Mouse (Mus musculus) MEL (cell line): ENCODE data around the gene Ccnb2. TPM values are rescaled to one million over a fixed set of nuclear protein-coding genes. Genes with fewer than 3 reads are reported as not detected.

Source experiments
- DNase-seq: peaks from one replicate; pipeline ENCODE4 v3.0.0; 2011; ENCODE audit warnings: low read depth, low spot score
- H3K27ac ChIP-seq: 2 replicates; pipeline ENCODE4 v1.5.1; 2012; ENCODE audit warnings: low read depth, mild to moderate bottlenecking, control low read depth, low read length, moderate library complexity; ENCODE audit not compliant: control insufficient read depth
- H3K27me3 ChIP-seq, 2 experiments: fragments of 150-350 bp in 1 of 2; sonication (generic) in 1 of 2; 2 replicates each; pipeline ENCODE4 v1.6.1; 2012; ENCODE audit warnings: low read length in 2 of 2, mild to moderate bottlenecking in 2 of 2, improper control_type of control experiment in 1 of 2, moderate library complexity in 1 of 2; ENCODE audit not compliant: insufficient read depth in 2 of 2, control insufficient read depth in 1 of 2
- H3K36me3 ChIP-seq, 2 experiments: 2 replicates each; pipeline ENCODE4 v1.6.1; 2012 to 2014; ENCODE audit warnings: low read length in 2 of 2, improper control_type of control experiment in 1 of 2, inconsistent platforms in 1 of 2, mild to moderate bottlenecking in 1 of 2; ENCODE audit not compliant: insufficient read depth in 2 of 2, control insufficient read depth in 1 of 2
- H3K4me1 ChIP-seq, 2 experiments: fragments of 150-350 bp in 1 of 2; sonication (generic) in 1 of 2; 2 replicates each; pipeline ENCODE4 v1.6.1; 2012; ENCODE audit warnings: low read length in 2 of 2, improper control_type of control experiment in 1 of 2, mild to moderate bottlenecking in 1 of 2; ENCODE audit not compliant: insufficient read depth in 2 of 2, control insufficient read depth in 1 of 2
- H3K4me3 ChIP-seq, 2 experiments: fragments of 150-350 bp in 1 of 2; sonication (generic) in 1 of 2; 2 replicates each; pipeline ENCODE4 v1.5.1; 2012; ENCODE audit warnings: low read depth in 2 of 2, low read length in 2 of 2, mild to moderate bottlenecking in 2 of 2, moderate library complexity in 2 of 2, control low read depth in 1 of 2, improper control_type of control experiment in 1 of 2; ENCODE audit not compliant: control insufficient read depth in 1 of 2, insufficient read depth in 1 of 2
- H3K79me2 ChIP-seq: 2 replicates; pipeline ENCODE4 v1.6.1; 2012; ENCODE audit warnings: mild to moderate bottlenecking, low read length, moderate library complexity; ENCODE audit not compliant: control insufficient read depth, poor library complexity, insufficient read depth
- H3K9ac ChIP-seq: 2 replicates; pipeline ENCODE4 v1.6.1; 2012; ENCODE audit warnings: low read depth, mild to moderate bottlenecking, control low read depth, low read length, moderate library complexity; ENCODE audit not compliant: control insufficient read depth, poor library complexity, severe bottlenecking
- H3K9me3 ChIP-seq: fragments of 150-350 bp; sonication (generic); replicated peaks from 2 replicates; pipeline ENCODE4 v1.6.1; 2012; ENCODE audit warnings: mild to moderate bottlenecking, low read length, improper control_type of control experiment, moderate library complexity; ENCODE audit not compliant: insufficient read depth
- CHD2 ChIP-seq: IDR thresholded peaks from 2 replicates; pipeline ENCODE4 v1.6.1; 2011; ENCODE audit warnings: low read length, improper control_type of control experiment
- CTCF ChIP-seq, 3 experiments: IDR thresholded peaks in 2 of 3; conservative IDR thresholded peaks in 1 of 3; 2 replicates each; pipeline ENCODE4 v1.5.1; 2011 to 2012; ENCODE audit warnings: low read length in 3 of 3, low read depth in 2 of 3, mild to moderate bottlenecking in 2 of 3, improper control_type of control experiment in 1 of 3, inconsistent platforms in 1 of 3, mixed read lengths in 1 of 3, moderate library complexity in 1 of 3; ENCODE audit not compliant: control insufficient read depth in 1 of 3, insufficient read depth in 1 of 3, poor library complexity in 1 of 3, severe bottlenecking in 1 of 3
- ELF1 ChIP-seq: IDR thresholded peaks from 2 replicates; pipeline ENCODE4 v1.6.1; 2014; ENCODE audit warnings: low read depth, mild to moderate bottlenecking, inconsistent platforms, low read length, improper control_type of control experiment, moderate library complexity
- EP300 ChIP-seq, 2 experiments: IDR thresholded peaks; 2 replicates each; pipeline ENCODE4 v1.6.1; 2011; ENCODE audit warnings: improper control_type of control experiment in 2 of 2, low read length in 2 of 2, low read depth in 1 of 2, mild to moderate bottlenecking in 1 of 2
- ETS1 ChIP-seq: IDR thresholded peaks from 2 replicates; pipeline ENCODE4 v1.6.1; 2012; ENCODE audit warnings: low read depth, mild to moderate bottlenecking, inconsistent platforms, low read length, improper control_type of control experiment, moderate library complexity
- GATA1 ChIP-seq: IDR thresholded peaks from 2 replicates; pipeline ENCODE4 v1.6.1; 2011; ENCODE audit warnings: low read depth, low read length, improper control_type of control experiment
- KAT2A ChIP-seq: conservative IDR thresholded peaks from 2 replicates; pipeline ENCODE4 v1.6.1; 2012; ENCODE audit warnings: low read depth, low read length, improper control_type of control experiment, inconsistent platforms
- MAZ ChIP-seq: IDR thresholded peaks from 2 replicates; pipeline ENCODE4 v1.6.1; 2012; ENCODE audit warnings: low read depth, mild to moderate bottlenecking, inconsistent platforms, low read length, improper control_type of control experiment
- MEF2A ChIP-seq: IDR thresholded peaks from 2 replicates; pipeline ENCODE4 v1.6.1; 2014; ENCODE audit warnings: low read depth, mild to moderate bottlenecking, inconsistent platforms, low read length, improper control_type of control experiment; ENCODE audit not compliant: poor library complexity, insufficient replicate concordance, severe bottlenecking; ENCODE audit errors: extremely low read depth
- MXI1 ChIP-seq: IDR thresholded peaks from 2 replicates; pipeline ENCODE4 v1.6.1; 2011; ENCODE audit warnings: mild to moderate bottlenecking, low read depth, low read length, improper control_type of control experiment
- MYB ChIP-seq: IDR thresholded peaks from 2 replicates; pipeline ENCODE4 v1.6.1; 2011; ENCODE audit warnings: mild to moderate bottlenecking, low read depth, low read length, improper control_type of control experiment
- MYC ChIP-seq: IDR thresholded peaks from 2 replicates; pipeline ENCODE4 v1.6.1; 2011; ENCODE audit warnings: low read depth, mild to moderate bottlenecking, low read length, improper control_type of control experiment, moderate library complexity
- NRF1 ChIP-seq: IDR thresholded peaks from 2 replicates; pipeline ENCODE4 v1.6.1; 2014; ENCODE audit warnings: low read depth, mild to moderate bottlenecking, inconsistent platforms, low read length, improper control_type of control experiment, moderate library complexity; ENCODE audit not compliant: poor library complexity, insufficient read depth, severe bottlenecking
- POLR2AphosphoS5 ChIP-seq: IDR thresholded peaks from 2 replicates; pipeline ENCODE4 v1.6.1; 2012; ENCODE audit warnings: low read depth, borderline replicate concordance, mild to moderate bottlenecking, inconsistent platforms, low read length, moderate library complexity, mixed read lengths
- RAD21 ChIP-seq: IDR thresholded peaks from 2 replicates; pipeline ENCODE4 v1.6.1; 2011; ENCODE audit warnings: mild to moderate bottlenecking, low read depth, low read length, improper control_type of control experiment
- SIN3A ChIP-seq: IDR thresholded peaks from 2 replicates; pipeline ENCODE4 v1.6.1; 2012; ENCODE audit warnings: low read length, improper control_type of control experiment, inconsistent platforms
- SMC3 ChIP-seq: IDR thresholded peaks from 2 replicates; pipeline ENCODE4 v1.6.1; 2011; ENCODE audit warnings: low read depth, low read length, improper control_type of control experiment
- USF1 ChIP-seq: IDR thresholded peaks from 2 replicates; pipeline ENCODE4 v1.6.1; 2014; ENCODE audit warnings: low read depth, mild to moderate bottlenecking, inconsistent platforms, low read length, improper control_type of control experiment, moderate library complexity
- ZC3H11A ChIP-seq: IDR thresholded peaks from 2 replicates; pipeline ENCODE4 v1.6.1; 2012; ENCODE audit warnings: low read depth, mild to moderate bottlenecking, inconsistent platforms, low read length, improper control_type of control experiment
- ZKSCAN1 ChIP-seq: IDR thresholded peaks from 2 replicates; pipeline ENCODE4 v1.6.1; 2012; ENCODE audit warnings: low read depth, mild to moderate bottlenecking, inconsistent platforms, low read length, improper control_type of control experiment, moderate library complexity
- ZNF384 ChIP-seq: IDR thresholded peaks from 2 replicates; pipeline ENCODE4 v1.6.1; 2012; ENCODE audit warnings: low read depth, mild to moderate bottlenecking, inconsistent platforms, low read length, improper control_type of control experiment
- polyA plus RNA-seq, 2 experiments: library from polyadenylated mRNA; stranded (reverse) in 1 of 2; unstranded in 1 of 2; fragments of >175 nt in 1 of 2; fragments of >200 nt in 1 of 2; gene quantifications; 2 replicates each; pipeline versions ENCODE4 v1.2.1 to v1.2.4; 2012; ENCODE audit warnings: low replicate concordance in 2 of 2, low read depth in 1 of 2; ENCODE audit not compliant: insufficient read length in 2 of 2, insufficient read depth in 1 of 2, missing spikeins in 1 of 2
- total RNA-seq: library from RNA; depleted of rRNA; stranded (reverse); fragments of 300-350 nt; gene quantifications from 2 replicates; pipeline ENCODE4 v1.2.3, GENCODE M21; 2012

Ccnb2 gene
- total and polyA plus RNA-seq, 3 experiments, result 86.5 to 128 (median 97.0) TPM

DNA sequence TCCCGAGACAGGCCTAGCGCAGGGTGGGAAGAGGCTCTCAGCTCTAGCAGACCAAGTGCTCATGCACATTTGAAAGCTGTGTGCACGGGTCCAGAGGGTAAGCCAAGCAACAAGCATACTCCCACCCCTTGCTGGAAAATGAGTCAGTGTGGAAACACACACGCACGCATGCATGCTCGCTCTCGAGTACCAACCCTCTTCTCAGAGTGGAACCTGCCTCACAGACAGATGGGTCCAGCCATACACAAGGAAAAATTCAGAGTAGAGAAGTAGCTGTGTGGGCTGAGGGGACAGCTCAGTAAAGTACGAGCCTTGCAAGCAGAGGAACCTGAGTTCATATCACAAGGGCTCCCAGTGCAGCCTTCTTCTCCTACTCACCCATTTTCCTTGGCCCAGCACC, 11.6 kb downstream of the Ccnb2 start:
- no peak for DNase-seq
- Histone ChIP-seq H3K27me3 (no peaks in the 10 kb centered on the region), H3K4me3 (no peak overlapping the region), H3K79me2 (no peaks in the 10 kb centered on the region), H3K9me3 (no peaks in the 10 kb centered on the region), H3K9ac (no peak overlapping the region), H3K36me3 (peaks cover 0 to 15% of the 10 kb centered on the region in 2 experiments; a peak in 2 of 4 replicates), H3K4me1 (no peaks in the 10 kb centered on the region), H3K27ac (no peak overlapping the region)
- TF ChIP-seq CHD2 (no peak), ZKSCAN1 (no peak), MYB (no peak), ETS1 (no peak), MYC (no peak), KAT2A (no peak), POLR2AphosphoS5 (no peak), SIN3A (no peak), GATA1 (no peak), MXI1 (no peak), EP300 (IDR thresholded peaks at IDR 0.05; ENCODE audit: low read depth in 1 of 2, low read length in 2 of 2) (no peak), MEF2A (no peak), NRF1 (no peak), RAD21 (no peak), USF1 (no peak), CTCF (IDR thresholded peaks at IDR 0.05 in 2 of 3, conservative IDR thresholded peaks at IDR 0.05 in 1 of 3; ENCODE audit: control insufficient read depth in 1 of 3, insufficient read depth in 1 of 3, low read depth in 2 of 3, low read length in 3 of 3, poor library complexity in 1 of 3, severe bottlenecking in 1 of 3) (no peak), ZNF384 (no peak), ELF1 (no peak), MAZ (no peak)
- TF ChIP-seq, all 39 proteins: peak for 0

DNA sequence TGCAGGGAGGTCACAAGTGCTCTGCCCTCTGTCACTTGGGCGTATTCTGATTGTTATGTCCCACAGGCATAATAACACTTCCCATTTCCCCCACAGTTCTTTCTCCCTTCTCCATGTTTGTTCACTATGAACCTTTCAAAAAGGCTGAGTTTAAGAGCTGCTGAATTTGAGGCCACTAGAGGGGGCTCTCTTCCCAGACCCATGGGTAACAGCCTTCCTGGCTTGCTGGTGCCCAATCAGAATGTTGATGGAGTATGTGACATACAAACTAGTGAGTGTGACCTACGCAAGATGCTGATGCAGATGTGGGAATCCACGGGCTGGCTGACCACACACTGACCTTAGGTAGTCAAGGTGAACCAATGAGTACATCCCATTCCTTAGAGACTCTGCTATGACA, 12.6 kb downstream of the Ccnb2 start:
- Histone ChIP-seq H3K79me2 (no peaks in the 10 kb centered on the region), H3K9me3 (no peaks in the 10 kb centered on the region), H3K4me3 (no peak overlapping the region), H3K27me3 (no peaks in the 10 kb centered on the region), H3K36me3 (peaks cover 0 to 12% of the 10 kb centered on the region in 2 experiments; a peak in 2 of 4 replicates), H3K4me1 (no peaks in the 10 kb centered on the region), H3K27ac (no peak overlapping the region), H3K9ac (no peak overlapping the region)
- TF ChIP-seq RAD21 (peak; percentile 70), ZKSCAN1 (no peak), ELF1 (no peak), EP300 (IDR thresholded peaks at IDR 0.05; ENCODE audit: low read depth in 1 of 2, low read length in 2 of 2) (no peak), ZC3H11A (peak; percentile 39; the same call in 1 of the 2 replicates), SMC3 (peak; percentile 66), CTCF (IDR thresholded peaks at IDR 0.05 in 2 of 3, conservative IDR thresholded peaks at IDR 0.05 in 1 of 3; ENCODE audit: control insufficient read depth in 1 of 3, insufficient read depth in 1 of 3, low read depth in 2 of 3, low read length in 3 of 3, poor library complexity in 1 of 3, severe bottlenecking in 1 of 3) (peak; percentile 61 to 74 (median 73)), ETS1 (no peak)
- DNase-seq, result peak; percentile 67
